Mouse (Mus musculus): ENCODE results near the gene Kdsr. TPM values are rescaled to one million over a fixed set of nuclear protein-coding genes. Genes with fewer than 3 reads are reported as not detected.
A peak's percentile ranks its signal among the peaks of the same experiment; 100 is the strongest.
"Not testable (repeated sequence)": the region's sequence is repeated elsewhere in the genome, so short reads cannot be mapped to it uniquely, and the experiment has no call there.

Kdsr gene
- total and polyA plus RNA-seq, 2 experiments from 2014 or later: 8.9 to 17.6 TPM

DNA sequence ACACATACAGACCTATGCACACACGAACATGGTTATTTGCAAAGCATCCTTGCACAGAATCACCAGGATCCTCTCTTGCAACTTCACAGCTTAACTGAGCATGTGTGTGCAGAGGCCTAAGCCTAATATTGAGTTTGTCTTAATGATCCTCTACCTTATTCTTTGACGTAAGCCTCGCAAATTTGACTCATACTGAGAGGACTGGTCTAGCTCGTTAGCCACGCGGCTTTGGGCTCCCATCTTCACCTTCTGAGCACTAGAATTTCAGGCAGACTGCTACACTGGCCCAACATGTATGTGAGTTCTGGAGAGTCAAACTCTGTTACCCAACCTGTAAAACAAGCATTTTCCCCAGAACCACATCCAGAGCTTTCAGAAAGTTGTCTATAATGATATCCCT is 16.5 kb downstream of the Kdsr start:
- H3K9me3 ChIP-seq (ENCODE audit: low read length): no peaks in the 10 kb centered on the region
- TF ChIP-seq CTCF (IDR thresholded peaks at IDR 0.05; ENCODE audit: low read depth): no peak
- no peak overlapping the region for H3K4me2 ChIP-seq (ENCODE audit: low read depth, low read length)
- H3K4me3 ChIP-seq (ENCODE audit: low read length): no peak overlapping the region
- H3K9ac ChIP-seq (replicated peaks; ENCODE audit: low read length): no peak overlapping the region
- no peak overlapping the region for H3K27ac ChIP-seq
- ATAC-seq (no peak), DNase-seq (ENCODE audit: low spot score) (no peak)
- no peaks in the 10 kb centered on the region for H3K27me3 ChIP-seq (ENCODE audit: insufficient read depth, low read length)
- peaks cover 25% of the 10 kb centered on the region; the same call in 1 of the 2 replicates for H3K36me3 ChIP-seq (ENCODE audit: insufficient read depth, low read length)
- 93% methylated on average over 6 of the region's 6 CpGs for WGBS
- H3K4me1 ChIP-seq (ENCODE audit: insufficient read depth, low read length): no peaks in the 10 kb centered on the region

- Histone ChIP-seq H3K27ac (no peak overlapping the region), H3K4me2 (ENCODE audit: low read depth, low read length) (no peak overlapping the region), H3K36me3 (ENCODE audit: insufficient read depth, low read length) (peaks cover 6% of the 10 kb centered on the region; the same call in 1 of the 2 replicates), H3K4me3 (ENCODE audit: low read length) (no peak overlapping the region), H3K27me3 (ENCODE audit: insufficient read depth, low read length) (no peaks in the 10 kb centered on the region), H3K9me3 (ENCODE audit: low read length) (no peaks in the 10 kb centered on the region), H3K9ac (replicated peaks; ENCODE audit: low read length) (no peak overlapping the region), H3K4me1 (ENCODE audit: insufficient read depth, low read length) (no peaks in the 10 kb centered on the region)
- DNase-seq (ENCODE audit: low spot score): no peak
- 97% methylated on average over 4 of the region's 4 CpGs for WGBS
- no peak for TF ChIP-seq CTCF (IDR thresholded peaks at IDR 0.05; ENCODE audit: low read depth)
- no peak for ATAC-seq
These were observed 18.8 kb downstream of the Kdsr start for GRCm38 (mm10) chr1:106740735-106741134.

GRCm38 (mm10) chr1:106739810-106740209 is 19.7 kb downstream of the Kdsr start:
- no peaks in the 10 kb centered on the region for H3K27me3 ChIP-seq (ENCODE audit: insufficient read depth, low read length)

GRCm38 (mm10) chr1:106738092-106738491 is 21.4 kb downstream of the Kdsr start:
- H3K4me2 ChIP-seq (ENCODE audit: low read depth, low read length): no peak overlapping the region
- TF ChIP-seq CTCF (IDR thresholded peaks at IDR 0.05; ENCODE audit: low read depth): peak; percentile 56
- H3K36me3 ChIP-seq (ENCODE audit: insufficient read depth, low read length): peaks cover 9% of the 10 kb centered on the region; the same call in 1 of the 2 replicates
- no peaks in the 10 kb centered on the region for H3K9me3 ChIP-seq (ENCODE audit: low read length)
- ATAC-seq: no peak
- no peak overlapping the region for H3K27ac ChIP-seq
- DNase-seq (ENCODE audit: low spot score): peak; percentile 18
- no peak overlapping the region for H3K9ac ChIP-seq (replicated peaks; ENCODE audit: low read length)
- H3K4me1 ChIP-seq (ENCODE audit: insufficient read depth, low read length): no peaks in the 10 kb centered on the region
- WGBS: 90% methylated on average over 3 of the region's 3 CpGs
- no peak overlapping the region for H3K4me3 ChIP-seq (ENCODE audit: low read length)
- no peaks in the 10 kb centered on the region for H3K27me3 ChIP-seq (ENCODE audit: insufficient read depth, low read length)

More at GRCm38 (mm10) chr1:106739810-106740209, 19.7 kb downstream of the Kdsr start:
- H3K27ac ChIP-seq: no peak overlapping the region
- H3K9me3 ChIP-seq (ENCODE audit: low read length): no peaks in the 10 kb centered on the region
- H3K4me1 ChIP-seq (ENCODE audit: insufficient read depth, low read length): no peaks in the 10 kb centered on the region
- H3K4me2 ChIP-seq (ENCODE audit: low read depth, low read length): no peak overlapping the region
- no peak for TF ChIP-seq CTCF (IDR thresholded peaks at IDR 0.05; ENCODE audit: low read depth)
- no peak for DNase-seq (ENCODE audit: low spot score)
- peaks cover 6% of the 10 kb centered on the region; the same call in 1 of the 2 replicates for H3K36me3 ChIP-seq (ENCODE audit: insufficient read depth, low read length)
- H3K4me3 ChIP-seq (ENCODE audit: low read length): no peak overlapping the region
- no peak overlapping the region for H3K9ac ChIP-seq (replicated peaks; ENCODE audit: low read length)
- no peak for ATAC-seq
- WGBS: 92% methylated on average over 5 of the region's 5 CpGs

DNA sequence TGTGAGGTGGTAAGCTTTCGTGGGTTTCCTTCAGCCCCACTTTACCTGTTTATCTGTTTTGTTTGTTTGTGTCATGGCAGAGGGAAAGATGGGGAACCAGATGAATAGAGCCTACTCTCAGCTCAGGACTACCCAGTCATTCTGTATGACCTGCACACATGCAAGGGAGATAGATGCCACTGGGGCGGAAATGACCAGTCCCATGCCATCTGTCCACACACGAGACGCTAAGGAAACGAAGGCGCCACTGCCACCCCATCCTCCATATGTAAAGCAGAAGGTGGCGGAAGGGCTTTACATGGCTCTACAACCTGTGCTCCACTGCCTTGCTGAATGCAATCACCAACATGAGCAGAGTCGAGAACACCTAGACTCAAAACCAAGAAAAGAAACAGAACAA is 23.3 kb downstream of the Kdsr start:
- H3K9ac ChIP-seq (replicated peaks; ENCODE audit: low read length): no peak overlapping the region
- TF ChIP-seq CTCF (IDR thresholded peaks at IDR 0.05; ENCODE audit: low read depth): no peak
- no peak for DNase-seq (ENCODE audit: low spot score)

GRCm38 (mm10) chr1:106735586-106735985 is 23.9 kb downstream of the Kdsr start:
- peaks cover 4% of the 10 kb centered on the region; the same call in 1 of the 2 replicates for H3K36me3 ChIP-seq (ENCODE audit: insufficient read depth, low read length)
- H3K4me2 ChIP-seq (ENCODE audit: low read depth, low read length): no peak overlapping the region
- no peaks in the 10 kb centered on the region for H3K27me3 ChIP-seq (ENCODE audit: insufficient read depth, low read length)
- 56% methylated on average over 2 of the region's 2 CpGs for WGBS
- no peak overlapping the region for H3K27ac ChIP-seq
- no peak for ATAC-seq
- H3K4me3 ChIP-seq (ENCODE audit: low read length): no peak overlapping the region
- TF ChIP-seq CTCF (IDR thresholded peaks at IDR 0.05; ENCODE audit: low read depth): peak; percentile 77
- no peaks in the 10 kb centered on the region for H3K4me1 ChIP-seq (ENCODE audit: insufficient read depth, low read length)
- H3K9me3 ChIP-seq (ENCODE audit: low read length): no peaks in the 10 kb centered on the region
- peak; percentile 72 for DNase-seq (ENCODE audit: low spot score)
- no peak overlapping the region for H3K9ac ChIP-seq (replicated peaks; ENCODE audit: low read length)

More for the DNA sequence above, 23.3 kb downstream of the Kdsr start:
- WGBS: 87% methylated on average over 8 of the region's 8 CpGs
- Histone ChIP-seq H3K27ac (no peak overlapping the region), H3K4me1 (ENCODE audit: insufficient read depth, low read length) (no peaks in the 10 kb centered on the region), H3K4me3 (ENCODE audit: low read length) (no peak overlapping the region), H3K4me2 (ENCODE audit: low read depth, low read length) (no peak overlapping the region), H3K27me3 (ENCODE audit: insufficient read depth, low read length) (no peaks in the 10 kb centered on the region), H3K36me3 (ENCODE audit: insufficient read depth, low read length) (peaks cover 4% of the 10 kb centered on the region; the same call in 1 of the 2 replicates), H3K9me3 (ENCODE audit: low read length) (no peaks in the 10 kb centered on the region)
- peak; percentile 38; the same call in 1 of the 2 replicates for ATAC-seq

DNA sequence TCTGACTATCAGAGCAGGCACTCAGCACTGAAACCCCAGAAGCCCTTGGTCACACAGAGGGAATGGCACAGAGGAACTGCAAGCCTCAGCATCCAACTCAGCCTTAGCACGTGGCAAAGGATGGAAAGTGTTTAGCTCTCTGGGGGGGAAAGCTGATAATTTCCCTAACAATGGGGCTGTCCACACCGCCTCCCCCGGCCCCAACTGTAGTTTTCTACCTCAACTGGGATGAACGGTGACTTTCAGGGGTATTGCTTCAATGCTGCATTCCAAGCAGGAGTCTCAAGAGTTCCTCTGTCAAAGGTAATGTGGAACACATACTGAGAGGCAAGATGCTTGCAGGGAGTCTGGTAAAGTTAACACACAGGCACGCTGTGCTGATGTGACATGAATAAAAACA is 37.5 kb downstream of the Kdsr start:
- DNase-seq (ENCODE audit: low spot score) (no peak), ATAC-seq (no peak)
- no peak overlapping the region for H3K9ac ChIP-seq (replicated peaks; ENCODE audit: low read length)
- no peaks in the 10 kb centered on the region for H3K9me3 ChIP-seq (ENCODE audit: low read length)
- no peak for TF ChIP-seq CTCF (IDR thresholded peaks at IDR 0.05; ENCODE audit: low read depth)
- no peaks in the 10 kb centered on the region for H3K27me3 ChIP-seq (ENCODE audit: insufficient read depth, low read length)
- no peaks in the 10 kb centered on the region for H3K4me1 ChIP-seq (ENCODE audit: insufficient read depth, low read length)
- no peak overlapping the region for H3K27ac ChIP-seq
- 12% methylated on average over 5 of the region's 5 CpGs for WGBS
- H3K4me3 ChIP-seq (ENCODE audit: low read length): no peak overlapping the region
- no peak overlapping the region for H3K4me2 ChIP-seq (ENCODE audit: low read depth, low read length)
- no peaks in the 10 kb centered on the region for H3K36me3 ChIP-seq (ENCODE audit: insufficient read depth, low read length)

GRCm38 (mm10) chr1:106717736-106718135 is 41.8 kb downstream of the Kdsr start:
- H3K27ac ChIP-seq; H3K4me3 ChIP-seq (ENCODE audit: low read length); H3K36me3 ChIP-seq (ENCODE audit: insufficient read depth, low read length); H3K27me3 ChIP-seq (ENCODE audit: insufficient read depth, low read length); H3K9ac ChIP-seq (replicated peaks; ENCODE audit: low read length); ATAC-seq; H3K9me3 ChIP-seq (ENCODE audit: low read length); DNase-seq (ENCODE audit: low spot score); H3K4me2 ChIP-seq (ENCODE audit: low read depth, low read length); H3K4me1 ChIP-seq (ENCODE audit: insufficient read depth, low read length): not testable (repeated sequence)
- 82% methylated on average over 7 of the region's 7 CpGs for WGBS

Data from hindbrain, postnatal 0 days (tissue).